Mouse (Mus musculus): ENCODE results near the gene Ak2. TPM values are rescaled to one million over a fixed set of nuclear protein-coding genes. Genes with fewer than 3 reads are reported as not detected.

The Ak2 gene
- polyA plus RNA-seq, 1 experiment from 2014 or later: 103 TPM

- peaks cover 15% of the 10 kb centered on the region for H3K4me1 ChIP-seq (replicated peaks; ENCODE audit: control insufficient read depth, insufficient read depth, low read length)
- H3K4me2 ChIP-seq (ENCODE audit: low read length): no peak overlapping the region
- H3K36me3 ChIP-seq (ENCODE audit: control insufficient read depth, insufficient read depth): peaks cover 12% of the 10 kb centered on the region; the same call in 1 of the 2 replicates
- H3K9ac ChIP-seq (replicated peaks; ENCODE audit: low read depth, low read length): no peak overlapping the region
- no peaks in the 10 kb centered on the region for H3K27me3 ChIP-seq (replicated peaks; ENCODE audit: control insufficient read depth, insufficient read depth, low read length)
- ATAC-seq: no peak
- H3K4me3 ChIP-seq (replicated peaks; ENCODE audit: low read length): no peak overlapping the region
- WGBS: 88% methylated on average over 8 of the region's 8 CpGs
- no peak overlapping the region for H3K27ac ChIP-seq (ENCODE audit: low read length)
- H3K9me3 ChIP-seq (ENCODE audit: control insufficient read depth, low read length): no peaks in the 10 kb centered on the region
Measured at GRCm38 (mm10) chr4:128998401-128998800, 6.6 kb downstream of the Ak2 start.

DNA sequence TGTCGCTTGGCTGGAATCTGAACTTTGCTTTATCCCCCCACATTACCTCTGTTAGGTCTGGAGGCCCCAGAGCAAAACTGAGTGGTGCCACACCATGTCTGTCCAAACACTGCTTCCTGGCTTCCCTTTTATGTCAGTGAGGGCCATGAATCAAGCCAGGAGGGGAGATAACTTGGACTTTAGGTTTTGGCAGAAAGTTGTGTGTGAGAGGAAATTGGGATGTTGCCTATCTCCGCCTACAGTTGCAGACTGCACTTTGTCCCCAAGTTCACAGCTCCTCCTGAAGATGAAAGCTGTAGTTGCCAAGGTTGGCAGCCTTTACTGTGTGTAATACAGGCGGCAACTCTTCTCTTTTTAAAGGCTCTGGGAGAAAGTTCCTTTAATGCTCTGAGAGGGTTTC, 9.0 kb downstream of the Ak2 start:
- 91% methylated on average over 3 of the region's 3 CpGs for WGBS
- H3K36me3 ChIP-seq (ENCODE audit: control insufficient read depth, insufficient read depth): peaks cover 15% of the 10 kb centered on the region
- H3K27me3 ChIP-seq (replicated peaks; ENCODE audit: control insufficient read depth, insufficient read depth, low read length): no peaks in the 10 kb centered on the region
- H3K4me1 ChIP-seq (replicated peaks; ENCODE audit: control insufficient read depth, insufficient read depth, low read length): no peaks in the 10 kb centered on the region
- ATAC-seq: no peak
- no peak overlapping the region for H3K4me2 ChIP-seq (ENCODE audit: low read length)
- no peak overlapping the region for H3K9ac ChIP-seq (replicated peaks; ENCODE audit: low read depth, low read length)
- no peaks in the 10 kb centered on the region for H3K9me3 ChIP-seq (ENCODE audit: control insufficient read depth, low read length)
- no peak overlapping the region for H3K27ac ChIP-seq (ENCODE audit: low read length)
- no peak overlapping the region for H3K4me3 ChIP-seq (replicated peaks; ENCODE audit: low read length)

DNA sequence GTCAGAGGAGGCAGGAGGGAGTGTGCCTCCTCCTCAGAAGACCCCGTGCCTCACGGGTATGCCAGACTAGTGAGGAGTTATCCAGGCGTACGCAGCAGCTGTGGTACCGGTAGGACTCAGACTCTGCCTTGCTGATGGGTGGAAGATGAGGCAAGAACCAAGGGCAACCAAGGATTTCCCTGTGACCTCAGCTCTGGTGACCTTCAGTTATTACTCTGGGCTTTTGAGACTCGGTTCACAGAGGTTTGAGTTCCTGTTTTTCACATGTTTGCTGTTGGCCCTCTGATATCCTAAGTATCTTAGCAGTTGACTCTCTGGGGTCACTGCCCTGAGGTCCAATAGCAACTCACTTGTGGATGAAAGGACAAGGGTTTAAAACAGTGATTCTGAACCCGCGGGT, 12.0 kb downstream of the Ak2 start:
- Histone ChIP-seq H3K27me3 (replicated peaks; ENCODE audit: control insufficient read depth, insufficient read depth, low read length) (no peaks in the 10 kb centered on the region), H3K4me1 (replicated peaks; ENCODE audit: control insufficient read depth, insufficient read depth, low read length) (no peaks in the 10 kb centered on the region), H3K36me3 (ENCODE audit: control insufficient read depth, insufficient read depth) (peaks cover 25% of the 10 kb centered on the region), H3K27ac (ENCODE audit: low read length) (no peak overlapping the region), H3K4me3 (replicated peaks; ENCODE audit: low read length) (no peak overlapping the region), H3K4me2 (ENCODE audit: low read length) (no peak overlapping the region), H3K9ac (replicated peaks; ENCODE audit: low read depth, low read length) (no peak overlapping the region), H3K9me3 (ENCODE audit: control insufficient read depth, low read length) (no peaks in the 10 kb centered on the region)
- WGBS: 81% methylated on average over 8 of the region's 8 CpGs
- ATAC-seq: no peak

- H3K27me3 ChIP-seq (replicated peaks; ENCODE audit: control insufficient read depth, insufficient read depth, low read length): no peaks in the 10 kb centered on the region
- H3K4me3 ChIP-seq (replicated peaks; ENCODE audit: low read length): no peak overlapping the region
- H3K36me3 ChIP-seq (ENCODE audit: control insufficient read depth, insufficient read depth): peaks cover 17% of the 10 kb centered on the region
- H3K4me1 ChIP-seq (replicated peaks; ENCODE audit: control insufficient read depth, insufficient read depth, low read length): peaks cover 3% of the 10 kb centered on the region; the same call in 1 of the 2 replicates
- no peak overlapping the region for H3K4me2 ChIP-seq (ENCODE audit: low read length)
- ATAC-seq: no peak
- H3K9me3 ChIP-seq (ENCODE audit: control insufficient read depth, low read length): no peaks in the 10 kb centered on the region
- 75% methylated on average over 12 of the region's 12 CpGs for WGBS
- no peak overlapping the region for H3K9ac ChIP-seq (replicated peaks; ENCODE audit: low read depth, low read length)
- H3K27ac ChIP-seq (ENCODE audit: low read length): no peak overlapping the region
Measured at GRCm38 (mm10) chr4:129008006-129008519, 16.3 kb downstream of the Ak2 start.

DNA sequence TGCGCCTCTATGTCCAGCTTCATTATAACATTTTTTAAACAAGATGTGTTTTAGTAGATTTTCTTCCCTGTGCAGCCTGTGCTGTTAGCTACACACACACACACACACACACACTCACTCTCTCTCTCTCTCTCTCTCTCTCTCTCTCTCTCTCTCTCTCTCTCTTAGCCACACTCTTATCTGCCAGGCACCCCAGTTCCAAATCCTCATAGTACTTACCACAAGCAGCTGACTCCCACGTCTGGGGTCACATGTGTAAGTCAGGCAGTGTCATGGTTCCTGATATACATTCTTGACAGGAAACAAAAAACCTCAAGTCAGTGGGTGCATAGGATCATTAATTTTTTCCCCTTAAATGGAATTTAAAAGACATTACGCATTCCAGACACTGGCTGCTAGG, 16.9 kb downstream of the Ak2 start:
- Histone ChIP-seq H3K4me1 (replicated peaks; ENCODE audit: control insufficient read depth, insufficient read depth, low read length) (peaks cover 3% of the 10 kb centered on the region; the same call in 1 of the 2 replicates), H3K36me3 (ENCODE audit: control insufficient read depth, insufficient read depth) (peaks cover 17% of the 10 kb centered on the region), H3K9ac (replicated peaks; ENCODE audit: low read depth, low read length) (no peak overlapping the region), H3K4me2 (ENCODE audit: low read length) (no peak overlapping the region), H3K27ac (ENCODE audit: low read length) (no peak overlapping the region), H3K4me3 (replicated peaks; ENCODE audit: low read length) (no peak overlapping the region), H3K9me3 (ENCODE audit: control insufficient read depth, low read length) (no peaks in the 10 kb centered on the region), H3K27me3 (replicated peaks; ENCODE audit: control insufficient read depth, insufficient read depth, low read length) (no peaks in the 10 kb centered on the region)
- no peak for ATAC-seq
- 93% methylated on average over 3 of the region's 3 CpGs for WGBS

- peaks cover 17% of the 10 kb centered on the region for H3K36me3 ChIP-seq (ENCODE audit: control insufficient read depth, insufficient read depth)
- peaks cover 3% of the 10 kb centered on the region; the same call in 1 of the 2 replicates for H3K4me1 ChIP-seq (replicated peaks; ENCODE audit: control insufficient read depth, insufficient read depth, low read length)
- no peaks in the 10 kb centered on the region for H3K9me3 ChIP-seq (ENCODE audit: control insufficient read depth, low read length)
- H3K4me3 ChIP-seq (replicated peaks; ENCODE audit: low read length): no peak overlapping the region
- no peak overlapping the region for H3K9ac ChIP-seq (replicated peaks; ENCODE audit: low read depth, low read length)
- no peak overlapping the region for H3K4me2 ChIP-seq (ENCODE audit: low read length)
- WGBS: 81% methylated on average over 5 of the region's 5 CpGs
- H3K27me3 ChIP-seq (replicated peaks; ENCODE audit: control insufficient read depth, insufficient read depth, low read length): no peaks in the 10 kb centered on the region
- no peak overlapping the region for H3K27ac ChIP-seq (ENCODE audit: low read length)
- ATAC-seq: no peak
Measured at GRCm38 (mm10) chr4:129009521-129009920, 17.8 kb downstream of the Ak2 start.

DNA sequence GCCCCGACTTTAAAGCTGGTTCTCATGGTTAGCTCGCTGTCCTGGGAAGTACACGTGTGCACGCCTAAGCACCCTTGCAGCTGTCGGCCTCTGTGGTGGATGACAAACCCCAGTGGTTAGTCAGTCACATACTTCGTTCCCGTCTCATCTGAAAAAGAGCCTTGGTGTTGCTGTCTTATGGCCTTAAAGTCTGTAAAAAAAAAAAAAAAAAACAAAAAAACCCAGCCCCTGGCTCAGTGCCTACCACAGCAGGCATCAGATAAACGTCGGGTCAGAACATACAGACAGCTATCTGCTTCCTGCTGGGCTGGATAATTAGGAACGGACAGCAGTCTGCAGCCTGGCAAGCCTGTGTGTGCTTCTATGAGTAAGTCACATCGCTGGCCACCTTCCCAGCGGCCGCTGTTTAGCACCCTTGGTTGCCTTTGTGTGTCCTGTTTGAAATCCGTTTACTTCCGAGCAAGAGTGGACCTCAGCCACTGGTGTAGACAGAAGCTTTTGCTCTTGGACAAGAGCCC, 19.9 kb downstream of the Ak2 start:
- Histone ChIP-seq H3K27ac (ENCODE audit: low read length) (no peak overlapping the region), H3K4me2 (ENCODE audit: low read length) (no peak overlapping the region), H3K4me3 (replicated peaks; ENCODE audit: low read length) (no peak overlapping the region), H3K27me3 (replicated peaks; ENCODE audit: control insufficient read depth, insufficient read depth, low read length) (no peaks in the 10 kb centered on the region), H3K9ac (replicated peaks; ENCODE audit: low read depth, low read length) (no peak overlapping the region), H3K9me3 (ENCODE audit: control insufficient read depth, low read length) (no peaks in the 10 kb centered on the region), H3K36me3 (ENCODE audit: control insufficient read depth, insufficient read depth) (peaks cover 13% of the 10 kb centered on the region), H3K4me1 (replicated peaks; ENCODE audit: control insufficient read depth, insufficient read depth, low read length) (peaks cover 3% of the 10 kb centered on the region; the same call in 1 of the 2 replicates)
- ATAC-seq: no peak
- WGBS: 32% methylated on average over 15 of the region's 15 CpGs

DNA sequence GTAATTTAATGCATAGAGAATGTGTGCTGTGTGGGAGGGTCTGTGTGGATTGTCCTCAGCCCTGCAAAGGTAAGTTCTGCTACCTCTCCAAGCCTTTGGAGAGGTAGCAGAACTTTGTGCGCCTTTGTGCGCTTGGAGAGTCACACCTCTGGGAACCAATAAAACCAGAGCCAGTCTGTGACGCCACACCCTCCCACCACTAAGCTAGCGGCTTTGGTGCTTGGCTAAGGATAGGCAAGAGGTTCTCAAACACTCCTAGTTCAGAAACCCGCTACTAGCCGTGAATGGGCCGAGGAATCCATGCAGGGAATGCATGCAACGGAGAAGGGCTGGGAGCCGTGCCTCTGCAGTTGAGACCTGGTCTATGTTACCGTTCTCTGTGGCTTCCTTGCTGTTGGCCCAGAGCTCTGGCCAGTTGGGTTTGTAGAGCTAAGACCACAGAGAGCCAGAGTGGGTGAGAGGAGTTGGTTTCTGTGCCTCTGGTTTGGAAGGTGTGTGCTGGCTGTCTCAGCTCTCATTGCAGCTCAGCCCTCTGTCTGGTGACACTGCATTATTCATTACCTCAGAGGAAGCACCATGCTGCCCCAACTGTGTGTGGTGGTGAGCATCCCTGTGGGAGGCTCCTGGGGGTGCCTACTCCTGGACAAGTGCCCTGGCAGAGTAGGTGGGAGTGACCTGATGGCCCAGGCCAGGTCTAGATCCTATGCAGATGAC, 21.6 kb downstream of the Ak2 start:
- ATAC-seq: no peak
- peaks cover 3% of the 10 kb centered on the region; the same call in 1 of the 2 replicates for H3K4me1 ChIP-seq (replicated peaks; ENCODE audit: control insufficient read depth, insufficient read depth, low read length)
- H3K9me3 ChIP-seq (ENCODE audit: control insufficient read depth, low read length): no peaks in the 10 kb centered on the region
- 69% methylated on average over 10 of the region's 10 CpGs for WGBS
- H3K4me2 ChIP-seq (ENCODE audit: low read length): no peak overlapping the region
- H3K27ac ChIP-seq (ENCODE audit: low read length): no peak overlapping the region
- H3K36me3 ChIP-seq (ENCODE audit: control insufficient read depth, insufficient read depth): peaks cover 4% of the 10 kb centered on the region; the same call in 1 of the 2 replicates
- H3K27me3 ChIP-seq (replicated peaks; ENCODE audit: control insufficient read depth, insufficient read depth, low read length): no peaks in the 10 kb centered on the region
- no peak overlapping the region for H3K4me3 ChIP-seq (replicated peaks; ENCODE audit: low read length)
- no peak overlapping the region for H3K9ac ChIP-seq (replicated peaks; ENCODE audit: low read depth, low read length)

DNA sequence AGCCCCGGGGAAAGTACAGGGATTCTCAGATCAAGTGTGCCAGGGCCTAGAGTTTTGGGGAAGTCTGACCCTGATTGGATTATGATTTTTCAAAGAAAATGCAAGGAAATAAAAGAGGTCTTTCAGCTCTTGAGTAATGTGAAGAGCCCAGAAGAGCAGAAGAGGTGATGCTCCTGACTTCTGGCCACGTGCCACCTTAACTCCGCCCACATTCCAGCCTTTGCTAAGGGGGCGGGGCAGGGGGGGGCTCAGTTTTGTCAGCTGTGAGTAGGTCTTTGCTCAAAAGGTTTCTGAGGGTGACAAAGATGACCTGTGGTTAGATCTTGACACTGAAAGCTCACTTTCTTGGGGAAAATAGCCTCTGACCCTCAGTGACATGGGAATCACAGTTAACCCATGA, 24.6 kb downstream of the Ak2 start:
- Histone ChIP-seq H3K27me3 (replicated peaks; ENCODE audit: control insufficient read depth, insufficient read depth, low read length) (no peaks in the 10 kb centered on the region), H3K9me3 (ENCODE audit: control insufficient read depth, low read length) (no peaks in the 10 kb centered on the region), H3K4me2 (ENCODE audit: low read length) (no peak overlapping the region), H3K27ac (ENCODE audit: low read length) (no peak overlapping the region), H3K9ac (replicated peaks; ENCODE audit: low read depth, low read length) (no peak overlapping the region), H3K4me3 (replicated peaks; ENCODE audit: low read length) (no peak overlapping the region), H3K4me1 (replicated peaks; ENCODE audit: control insufficient read depth, insufficient read depth, low read length) (peaks cover 17% of the 10 kb centered on the region), H3K36me3 (ENCODE audit: control insufficient read depth, insufficient read depth) (no peaks in the 10 kb centered on the region)
- WGBS: 43% methylated on average over 4 of the region's 4 CpGs
- ATAC-seq: no peak

Measured in forebrain, embryonic 16.5 days (tissue).